Mouse (Mus musculus) neutrophil, adult 5-6 weeks (primary cell): ENCODE measurements at regions not wholly inside any gene's neighbourhood (a gene's known extent, or its start where the extent isn't known, plus 50 kb on each side); places are given as distances from the start of the nearest gene placed in this dataset.

ENCODE experiments used
- ATAC-seq: fragments of 151-379, 151-347 bp; 2 replicates; pipeline ENCODE4 v1.8.0; 2017; ENCODE audit warnings: mild to moderate bottlenecking, moderate TSS enrichment; ENCODE audit not compliant: insufficient number of reproducible peaks, poor library complexity, low FRiP score, severe bottlenecking; ENCODE audit errors: extremely low read depth

- no peak for ATAC-seq
Measured at GRCm38 (mm10) chr17:84879146-84879545, 77.4 kb upstream of the Ppm1b start.

GRCm38 (mm10) chr17:84880946-84881345, 75.6 kb upstream of the Ppm1b start:
- no peak for ATAC-seq

- ATAC-seq, result no peak
Measured at GRCm38 (mm10) chr17:84888525-84888924, 68.0 kb upstream of the Ppm1b start.

GRCm38 (mm10) chr17:84890871-84891599, 65.5 kb upstream of the Ppm1b start:
- ATAC-seq, result no peak

- no peak for ATAC-seq
Measured at GRCm38 (mm10) chr17:84893273-84894033, 63.1 kb upstream of the Ppm1b start.

GRCm38 (mm10) chr17:84895526-84895925, 61.0 kb upstream of the Ppm1b start:
- no peak for ATAC-seq

GRCm38 (mm10) chr17:84896572-84896971, 60.0 kb upstream of the Ppm1b start:
- no peak for ATAC-seq

GRCm38 (mm10) chr17:84898407-84898806, 58.1 kb upstream of the Ppm1b start:
- ATAC-seq, result no peak

GRCm38 (mm10) chr17:84903625-84904337, 52.8 kb upstream of the Ppm1b start:
- ATAC-seq, result no peak
